Mouse (Mus musculus) testis, adult 2 months (tissue): ENCODE measurements around the gene Pofut2. TPM values are rescaled to one million over a fixed set of nuclear protein-coding genes. Genes with fewer than 3 reads are reported as not detected.
"Not testable (repeated sequence)": the region's sequence is repeated elsewhere in the genome, so short reads cannot be mapped to it uniquely, and the experiment has no call there.

Experiments
- H3K27ac ChIP-seq: fragments of 200-500 bp; 2 replicates; pipeline ENCODE4 v1.5.1; 2012; ENCODE audit warnings: low read depth, low read length; ENCODE audit not compliant: control insufficient read depth, insufficient read depth
- H3K27me3 ChIP-seq: fragments of 200-500 bp; 2 replicates; pipeline ENCODE4 v1.6.1; 2012; ENCODE audit warnings: mild to moderate bottlenecking, low read length, moderate library complexity; ENCODE audit not compliant: control insufficient read depth, insufficient read depth
- H3K36me3 ChIP-seq: fragments of 200-500 bp; 2 replicates; pipeline ENCODE4 v1.6.1; 2012; ENCODE audit warnings: mild to moderate bottlenecking, low read length; ENCODE audit not compliant: control insufficient read depth, insufficient read depth
- H3K4me1 ChIP-seq: fragments of 200-500 bp; 2 replicates; pipeline ENCODE4 v1.6.1; 2012; ENCODE audit warnings: low read length; ENCODE audit not compliant: control insufficient read depth, insufficient read depth
- H3K4me3 ChIP-seq: fragments of 200-500 bp; 2 replicates; pipeline ENCODE4 v1.5.1; 2012; ENCODE audit warnings: low read depth, mild to moderate bottlenecking, low read length, moderate library complexity, mixed read lengths; ENCODE audit not compliant: control insufficient read depth
- CTCF ChIP-seq: fragments of 200-500 bp; IDR thresholded peaks from 2 replicates; pipeline ENCODE4 v1.5.1; 2012; ENCODE audit warnings: low read depth, mild to moderate bottlenecking, inconsistent platforms, low read length, moderate library complexity; ENCODE audit not compliant: control insufficient read depth, insufficient read depth, insufficient replicate concordance
- POLR2A ChIP-seq: fragments of 200-500 bp; IDR thresholded peaks from 2 replicates; pipeline ENCODE4 v1.6.1; 2012; ENCODE audit warnings: low read depth, mild to moderate bottlenecking, inconsistent platforms, low read length, moderate library complexity; ENCODE audit not compliant: control insufficient read depth
- polyA plus RNA-seq: library from polyadenylated mRNA; depleted of rRNA; stranded (reverse); fragments of >200 nt; gene quantifications from 2 replicates; pipeline ENCODE4 v1.2.3, GENCODE M21; 2012

Pofut2 gene
- polyA plus RNA-seq, 1 experiment, result 54.0 TPM

DNA sequence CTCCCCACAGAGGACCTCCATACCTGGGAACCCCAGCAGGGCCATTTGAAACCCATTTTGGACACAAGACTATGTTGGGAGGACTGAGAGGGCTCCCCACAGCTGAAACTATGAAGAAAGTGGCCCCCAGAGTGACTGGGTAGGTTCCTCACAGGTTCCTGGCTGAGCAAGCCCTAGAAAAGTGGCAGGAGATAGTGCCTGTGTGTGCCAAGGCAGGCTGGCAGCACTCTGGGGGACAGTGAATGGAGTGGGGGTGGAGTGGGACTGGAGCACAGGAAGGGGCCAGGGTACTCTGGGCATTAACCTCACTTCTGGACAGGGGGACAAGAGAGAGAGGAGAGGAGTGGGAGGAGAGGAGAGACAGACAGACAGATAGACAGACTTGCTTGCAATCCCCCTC is 14.8 kb downstream of the Pofut2 start:
- TF ChIP-seq CTCF, result no peak
- no peak for TF ChIP-seq POLR2A
- H3K36me3 ChIP-seq, result peaks cover 4% of the 10 kb centered on the region
- no peak overlapping the region for H3K4me3 ChIP-seq
- no peak overlapping the region for H3K27ac ChIP-seq
- no peaks in the 10 kb centered on the region; the same call in 1 of the 2 replicates for H3K4me1 ChIP-seq
- H3K27me3 ChIP-seq, result no peaks in the 10 kb centered on the region

GRCm38 (mm10) chr10:77282085-77282484 is 23.1 kb downstream of the Pofut2 start:
- not testable (repeated sequence) for H3K36me3 ChIP-seq, H3K27ac ChIP-seq, H3K4me1 ChIP-seq, H3K4me3 ChIP-seq, H3K27me3 ChIP-seq

- Histone ChIP-seq H3K4me1 (no peaks in the 10 kb centered on the region), H3K27ac (no peak overlapping the region), H3K27me3 (no peaks in the 10 kb centered on the region), H3K36me3 (no peaks in the 10 kb centered on the region), H3K4me3 (no peak overlapping the region)
- TF ChIP-seq POLR2A, result no peak
- TF ChIP-seq CTCF, result peak; percentile 95; the same call in 1 of the 2 replicates
Observed at GRCm38 (mm10) chr10:77282822-77283221, 23.8 kb downstream of the Pofut2 start.

DNA sequence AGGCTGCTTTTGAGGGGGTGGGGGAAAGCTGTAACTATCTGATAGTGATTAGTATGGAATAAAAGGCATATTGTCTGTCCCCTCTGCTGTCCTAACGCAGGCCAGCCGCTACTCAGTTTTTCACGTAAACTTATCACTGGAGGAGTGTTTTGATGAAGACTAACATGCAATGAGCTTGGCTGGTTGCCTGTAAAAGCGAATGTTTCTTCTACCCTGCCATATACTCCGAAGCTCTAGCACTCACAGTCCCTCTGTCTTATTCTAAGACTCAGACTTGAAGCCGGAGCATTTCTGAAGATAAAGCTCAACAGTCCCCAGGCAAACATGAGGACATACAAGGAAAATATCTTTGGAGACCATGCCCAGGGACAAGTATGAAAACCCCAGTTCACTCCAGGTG is 25.8 kb downstream of the Pofut2 start:
- Histone ChIP-seq H3K4me1 (no peaks in the 10 kb centered on the region), H3K4me3 (no peak overlapping the region), H3K27me3 (no peaks in the 10 kb centered on the region), H3K36me3 (no peaks in the 10 kb centered on the region), H3K27ac (no peak overlapping the region)
- TF ChIP-seq CTCF (no peak), POLR2A (no peak)

DNA sequence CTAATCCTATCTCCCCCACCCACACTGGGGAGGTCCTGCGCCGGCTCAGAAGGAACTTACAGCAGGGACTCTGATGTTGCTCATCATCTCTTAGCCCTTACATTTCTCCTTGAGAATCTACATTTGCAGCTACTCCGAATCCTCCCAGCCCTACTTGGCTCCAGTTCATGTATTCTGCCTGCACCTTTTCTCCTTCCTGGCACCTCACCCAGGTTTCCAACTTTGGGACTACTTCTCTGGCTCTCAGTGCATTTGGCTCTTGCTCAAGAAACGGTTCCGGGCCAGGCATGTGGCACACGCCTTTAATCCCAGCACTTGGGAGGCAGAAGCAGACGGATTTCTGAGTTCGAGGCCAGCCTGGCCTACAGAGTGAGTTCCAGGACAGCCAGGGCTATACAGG is 28.6 kb downstream of the Pofut2 start:
- H3K27ac ChIP-seq, result no peak overlapping the region
- TF ChIP-seq CTCF, result no peak
- TF ChIP-seq POLR2A, result no peak
- H3K27me3 ChIP-seq, result no peaks in the 10 kb centered on the region
- H3K4me3 ChIP-seq, result no peak overlapping the region
- no peaks in the 10 kb centered on the region for H3K36me3 ChIP-seq
- no peaks in the 10 kb centered on the region for H3K4me1 ChIP-seq

DNA sequence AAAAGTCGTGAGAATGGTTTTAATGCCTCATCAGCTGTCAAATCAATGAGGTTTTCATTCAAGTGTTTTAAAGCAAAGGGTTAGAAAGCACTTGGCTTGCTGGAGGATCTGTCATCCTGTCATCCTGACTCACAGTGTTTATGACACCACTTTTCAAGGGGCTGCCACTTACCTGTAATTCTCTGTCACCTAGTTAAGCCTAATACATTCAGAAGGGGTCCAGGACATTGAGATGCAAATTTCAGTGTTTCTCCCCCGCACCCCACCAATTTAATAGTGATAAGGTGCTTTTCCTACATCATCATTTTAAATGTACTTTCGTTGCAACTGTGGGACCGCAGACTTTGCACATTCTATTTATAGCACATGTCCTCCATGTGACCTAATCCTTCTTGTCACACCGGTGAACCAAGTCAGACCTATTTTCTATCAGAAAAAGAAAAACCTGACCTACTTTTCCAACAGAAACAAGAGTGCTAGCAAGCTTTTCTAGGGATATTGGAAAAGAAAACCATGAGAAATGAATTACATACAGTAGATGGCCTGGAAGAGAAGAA is 29.7 kb downstream of the Pofut2 start:
- no peak overlapping the region for H3K27ac ChIP-seq
- no peaks in the 10 kb centered on the region for H3K36me3 ChIP-seq
- no peaks in the 10 kb centered on the region for H3K27me3 ChIP-seq
- TF ChIP-seq CTCF (no peak), POLR2A (no peak)
- H3K4me3 ChIP-seq, result no peak overlapping the region
- no peaks in the 10 kb centered on the region for H3K4me1 ChIP-seq

DNA sequence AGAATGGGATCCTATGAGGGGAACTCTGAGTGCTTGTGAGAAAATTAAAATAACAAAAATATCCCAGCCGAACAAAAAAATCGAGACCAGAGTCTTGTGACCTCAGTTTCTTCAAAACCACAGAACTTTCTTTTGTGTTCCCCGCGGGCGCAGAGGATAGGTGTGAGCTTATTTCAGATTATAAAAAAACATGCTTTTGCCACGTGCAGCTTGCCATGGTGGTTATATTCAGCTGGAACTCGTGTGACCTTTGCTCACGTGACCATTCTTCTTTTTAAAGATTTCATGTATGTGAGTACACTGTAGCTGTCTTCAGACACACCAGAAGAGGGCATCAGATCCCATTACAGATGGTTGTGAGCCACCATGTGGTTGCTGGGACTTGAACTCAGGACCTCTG is 30.5 kb downstream of the Pofut2 start:
- Histone ChIP-seq H3K27ac (no peak overlapping the region), H3K36me3 (no peaks in the 10 kb centered on the region), H3K4me1 (no peaks in the 10 kb centered on the region), H3K27me3 (no peaks in the 10 kb centered on the region), H3K4me3 (no peak overlapping the region)
- TF ChIP-seq CTCF, result no peak
- TF ChIP-seq POLR2A, result no peak
